Mouse (Mus musculus) urinary bladder, adult 2 months (tissue): ENCODE measurements around the gene Rpap2. TPM values are rescaled to one million over a fixed set of nuclear protein-coding genes. Genes with fewer than 3 reads are reported as not detected.
A peak's percentile ranks its signal among the peaks of the same experiment; 100 is the strongest.

Experiments used
- DNase-seq: peaks from one replicate; pipeline ENCODE4 v3.0.0; 2022; ENCODE audit warnings: low spot score
- polyA plus RNA-seq: library from polyadenylated mRNA; depleted of rRNA; stranded (reverse); fragments of >200 nt; gene quantifications from 2 replicates; pipeline ENCODE4 v1.2.3, GENCODE M21; 2012; rRNA removed

The Rpap2 gene
- polyA plus RNA-seq, 1 experiment: 13.5 TPM

GRCm38 (mm10) chr5:107687161-107687560, 90.0 kb downstream of the Rpap2 start:
- DNase-seq: no peak

GRCm38 (mm10) chr5:107687592-107688498, 90.7 kb downstream of the Rpap2 start:
- DNase-seq: peak; percentile 40

- DNase-seq: no peak
Measured at GRCm38 (mm10) chr5:107688499-107688866, 91.3 kb downstream of the Rpap2 start.

GRCm38 (mm10) chr5:107695019-107695418, 97.8 kb downstream of the Rpap2 start:
- no peak for DNase-seq

GRCm38 (mm10) chr5:107698888-107699287, 101.7 kb downstream of the Rpap2 start:
- no peak for DNase-seq

GRCm38 (mm10) chr5:107700873-107701272, 103.7 kb downstream of the Rpap2 start:
- no peak for DNase-seq

GRCm38 (mm10) chr5:107701658-107702057, 104.5 kb downstream of the Rpap2 start:
- no peak for DNase-seq

- DNase-seq: no peak
Measured at GRCm38 (mm10) chr5:107703207-107703763, 106.1 kb downstream of the Rpap2 start.

GRCm38 (mm10) chr5:107705756-107706155, 108.6 kb downstream of the Rpap2 start:
- no peak for DNase-seq

- DNase-seq: no peak
Measured at GRCm38 (mm10) chr5:107706262-107706661, 109.1 kb downstream of the Rpap2 start.

- no peak for DNase-seq
Measured at GRCm38 (mm10) chr5:107708124-107708797, 111.1 kb downstream of the Rpap2 start.

Other genes with a start within 250 kb of the Rpap2 start
- 0.40 and 0.70 TPM in 2 replicates for gene Ephx4, start 194.6 kb upstream of the Rpap2 start, polyA plus RNA-seq
- not detected in 2 replicates for gene Lpcat2b, start 165.8 kb upstream of the Rpap2 start, polyA plus RNA-seq
- gene Btbd8, start 159.4 kb upstream of the Rpap2 start, polyA plus RNA-seq: 3.5 and 3.7 TPM in 2 replicates
- gene Gm42669, start 89.8 kb upstream of the Rpap2 start, polyA plus RNA-seq: 0.04 and 0.12 TPM in 2 replicates
- 0.06 TPM in 1 of 2 replicates, not detected in the other for gene 1700028K03Rik, start 62.7 kb upstream of the Rpap2 start, polyA plus RNA-seq
- 6.5 and 8.0 TPM in 2 replicates for gene Glmn, start 515 bp downstream of the Rpap2 start, polyA plus RNA-seq
- gene Gfi1, start 128.7 kb downstream of the Rpap2 start, polyA plus RNA-seq: 0.46 and 0.52 TPM in 2 replicates
- not detected in 2 replicates for gene Ube2d2b, start 232.7 kb downstream of the Rpap2 start, polyA plus RNA-seq